Comparison of ENCODE assay signal across 9 mouse cellular contexts in the genomic region with DNA sequence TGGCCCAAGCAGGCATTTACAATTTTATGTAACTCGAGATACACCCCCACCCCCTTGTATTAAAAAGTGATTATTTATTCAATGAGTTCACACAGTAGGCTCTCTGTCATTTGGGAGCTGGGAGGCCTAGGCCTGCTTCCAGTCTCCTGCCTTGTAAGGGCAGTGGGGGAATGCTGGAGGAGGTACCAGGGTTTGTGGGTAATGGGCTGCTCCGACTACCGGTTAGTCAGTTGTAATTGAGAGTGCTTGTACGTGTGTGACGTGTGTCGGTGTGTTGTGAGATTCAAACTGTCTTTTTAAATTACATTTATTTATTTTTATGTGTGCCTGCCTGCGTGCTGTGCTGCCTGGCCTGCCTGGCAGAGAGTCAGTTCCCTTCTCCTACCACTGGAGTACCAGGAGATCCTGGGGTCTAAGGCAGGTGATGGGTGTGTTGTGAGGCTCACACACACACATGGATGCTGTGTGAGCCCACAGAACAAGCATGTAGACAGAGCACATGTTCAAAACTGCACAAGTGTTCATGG. TPM values are rescaled to one million over a fixed set of nuclear protein-coding genes. Genes with fewer than 3 reads are reported as not detected.
DNase-seq lines count a peak whose midpoint lies in the region; ATAC-seq lines count a peak whose summit lies in the region.
"Had no signal": no experiment of that assay in that cellular context is flagged by ENCODE, and none has a peak within 500 bp of the region (broad histone marks: within the 10 kb centered on the region; RNA-seq: fewer than 3 reads in every experiment).

No protein-coding gene starts in this region.

- DNase-seq in kidney, postnatal 25 days, result no peak
- peak; percentile 57 for DNase-seq in cerebellum, adult 9-11 months
- no peak for DNase-seq in gastrocnemius, postnatal 14 days
- DNase-seq in adrenal gland, postnatal 36 days, result no peak

- peak overlapping the region; percentile 87 for H3K4me3 ChIP-seq in kidney, embryonic 15.5 days (replicated peaks)
- peak overlapping the region; percentile 83 for H3K4me3 ChIP-seq in heart, embryonic 16.5 days (ENCODE audit: low read length)
- peak overlapping the region; percentile 81; the same call in 1 of the 2 replicates for H3K4me3 ChIP-seq in limb, embryonic 15.5 days
- peak overlapping the region; percentile 86 for H3K4me3 ChIP-seq in stomach, embryonic 15.5 days (replicated peaks)

- no peak for ATAC-seq in kidney, embryonic 15.5 days (replicated peaks; ENCODE audit: low FRiP score)
- no peak for ATAC-seq in heart, embryonic 16.5 days (replicated peaks; ENCODE audit: extremely low read depth, insufficient read depth, low FRiP score)
- no peak for ATAC-seq in limb, embryonic 15.5 days (ENCODE audit: insufficient number of reproducible peaks, low FRiP score, low TSS enrichment, low read depth)
- no peak for ATAC-seq in stomach, embryonic 15.5 days (ENCODE audit: insufficient read depth, low FRiP score, low read depth)
- ATAC-seq: Patski had no signal

- no peaks in the 10 kb centered on the region for H3K36me3 ChIP-seq in kidney, embryonic 15.5 days
- H3K36me3 ChIP-seq in heart, embryonic 16.5 days (ENCODE audit: control insufficient read depth, insufficient read depth), result no peaks in the 10 kb centered on the region
- H3K36me3 ChIP-seq in limb, embryonic 15.5 days, result no peaks in the 10 kb centered on the region
- no peaks in the 10 kb centered on the region for H3K36me3 ChIP-seq in stomach, embryonic 15.5 days

- H3K9me3 ChIP-seq in kidney, embryonic 15.5 days (replicated peaks), result no peaks in the 10 kb centered on the region
- H3K9me3 ChIP-seq in heart, embryonic 16.5 days (replicated peaks; ENCODE audit: control insufficient read depth, low read length), result no peaks in the 10 kb centered on the region
- no peaks in the 10 kb centered on the region for H3K9me3 ChIP-seq in limb, embryonic 15.5 days
- H3K9me3 ChIP-seq in stomach, embryonic 15.5 days, result no peaks in the 10 kb centered on the region

- H3K27ac ChIP-seq in kidney, embryonic 15.5 days, result peak overlapping the region; percentile 96
- peak overlapping the region; percentile 95 for H3K27ac ChIP-seq in heart, embryonic 16.5 days (ENCODE audit: low read length)
- H3K27ac ChIP-seq in limb, embryonic 15.5 days, result peak overlapping the region; percentile 80
- peak overlapping the region; percentile 95 for H3K27ac ChIP-seq in stomach, embryonic 15.5 days

- peak overlapping the region; percentile 90 for H3K4me2 ChIP-seq in kidney, embryonic 15.5 days
- peak overlapping the region; percentile 75 for H3K4me2 ChIP-seq in heart, embryonic 16.5 days (ENCODE audit: low read depth, low read length)
- peak overlapping the region; percentile 64 for H3K4me2 ChIP-seq in limb, embryonic 15.5 days
- peak overlapping the region; percentile 78 for H3K4me2 ChIP-seq in stomach, embryonic 15.5 days

- peak overlapping the region; percentile 97 for H3K9ac ChIP-seq in kidney, embryonic 15.5 days
- peak overlapping the region; percentile 93 for H3K9ac ChIP-seq in heart, embryonic 16.5 days (ENCODE audit: low read length)
- no peak overlapping the region for H3K9ac ChIP-seq in limb, embryonic 15.5 days
- no peak overlapping the region for H3K9ac ChIP-seq in stomach, embryonic 15.5 days

- no peaks in the 10 kb centered on the region for H3K27me3 ChIP-seq in kidney, embryonic 15.5 days
- H3K27me3 ChIP-seq in heart, embryonic 16.5 days (ENCODE audit: control insufficient read depth, insufficient read depth, low read length), result no peaks in the 10 kb centered on the region
- H3K27me3 ChIP-seq in limb, embryonic 15.5 days, result no peaks in the 10 kb centered on the region
- no peaks in the 10 kb centered on the region for H3K27me3 ChIP-seq in stomach, embryonic 15.5 days (replicated peaks)
- H3K27me3 ChIP-seq: Patski had no signal

- WGBS in kidney, embryonic 15.5 days, result 17% methylated on average over 7 of the region's 7 CpGs
- WGBS in heart, embryonic 16.5 days, result 45% methylated on average over 7 of the region's 7 CpGs
- WGBS in limb, embryonic 15.5 days, result 30% methylated on average over 7 of the region's 7 CpGs
- 21% methylated on average over 7 of the region's 7 CpGs for WGBS in stomach, embryonic 15.5 days

- H3K4me1 ChIP-seq in kidney, embryonic 15.5 days, result peaks cover 71% of the 10 kb centered on the region
- peaks cover 64% of the 10 kb centered on the region for H3K4me1 ChIP-seq in heart, embryonic 16.5 days (ENCODE audit: control insufficient read depth, insufficient read depth, low read length)
- peaks cover 80% of the 10 kb centered on the region for H3K4me1 ChIP-seq in limb, embryonic 15.5 days
- H3K4me1 ChIP-seq in stomach, embryonic 15.5 days, result peaks cover 64% of the 10 kb centered on the region

- intact Hi-C loops in gastrocnemius, postnatal 14 days (cut with DNase I; ENCODE audit: low total_unique reads), result no loop called here

RNA-seq across cellular contexts. Expression of gene Bahcc1, which starts 3.8 kb away (rescaled TPM):
- polyA plus RNA-seq in kidney, embryonic 15.5 days (2015; fragmentation: Nextera tagmentation; extraction: Ambion mirVana), result 11.8 and 14.1 TPM in 2 replicates
- 4.6 and 4.7 TPM in 2 replicates for polyA plus RNA-seq in heart, embryonic 16.5 days (2015; fragmentation: Nextera tagmentation; extraction: Ambion mirVana)
- 5.8 and 6.7 TPM in 2 replicates for polyA plus RNA-seq in limb, embryonic 15.5 days (2015; fragmentation: Nextera tagmentation; extraction: Ambion mirVana)
- polyA plus RNA-seq in stomach, embryonic 15.5 days (2015; fragmentation: Nextera tagmentation; extraction: Ambion mirVana), result 7.2 and 7.9 TPM in 2 replicates
- 1 to 10 TPM; 3.4 to 8.1 TPM for total RNA-seq in gastrocnemius, postnatal 14 days (2021)
- 10 to 100 TPM; 17.5 TPM for total RNA-seq in adrenal gland, postnatal 36 days (2021)

Comparison
In these comparisons a context has a peak if more than half of its experiments do, and no peak if none do; other contexts are left out.
1. H3K9ac ChIP-seq: peak in kidney, embryonic 15.5 days (single experiment) and heart, embryonic 16.5 days (single experiment); none in limb, embryonic 15.5 days (single experiment) and stomach, embryonic 15.5 days (single experiment).
2. Peak in every context shown above with its lines, with median percentiles within 50 percentile points of each other: H3K27ac ChIP-seq, H3K4me2 ChIP-seq and H3K4me3 ChIP-seq.